Mouse (Mus musculus): ENCODE measurements around the gene Ehd1. TPM values are rescaled to one million over a fixed set of nuclear protein-coding genes. Genes with fewer than 3 reads are reported as not detected.

Gene Ehd1
- polyA plus RNA-seq, 1 experiment from 2014 or later, result 63.8 TPM

DNA sequence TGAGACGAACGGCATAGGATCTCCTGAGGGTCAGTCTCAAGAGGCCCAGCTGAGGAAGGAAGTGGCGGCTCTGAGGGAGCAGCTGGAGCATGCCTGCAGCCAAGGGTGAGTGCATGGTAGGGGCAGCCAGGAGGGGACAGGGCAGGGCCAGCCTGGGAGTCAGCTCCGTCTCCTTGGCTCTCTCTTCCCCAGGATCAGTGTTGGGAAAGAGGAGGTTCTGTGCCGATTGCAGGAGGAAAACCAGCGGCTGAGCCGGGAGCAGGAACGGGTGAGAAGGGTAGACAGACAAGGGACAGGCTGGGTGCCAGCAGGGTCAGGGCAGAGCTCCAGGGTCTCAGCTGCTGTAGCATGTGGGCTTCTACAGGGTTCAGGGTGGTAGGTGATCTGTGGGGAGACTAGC is 38.0 kb downstream of the Ehd1 start:
- Histone ChIP-seq H3K9me3 (ENCODE audit: control insufficient read depth, low read length) (no peaks in the 10 kb centered on the region), H3K27ac (replicated peaks) (no peak overlapping the region), H3K27me3 (ENCODE audit: control insufficient read depth, insufficient read depth, low read length) (no peaks in the 10 kb centered on the region), H3K4me3 (ENCODE audit: low read depth, low read length) (no peak overlapping the region), H3K4me1 (replicated peaks; ENCODE audit: control insufficient read depth, insufficient read depth) (no peaks in the 10 kb centered on the region), H3K9ac (ENCODE audit: low read length) (no peak overlapping the region), H3K36me3 (ENCODE audit: control insufficient read depth, insufficient read depth, low read length) (peaks cover 55% of the 10 kb centered on the region), H3K4me2 (replicated peaks; ENCODE audit: low read depth) (no peak overlapping the region)
- no peak for ATAC-seq (ENCODE audit: low FRiP score, low TSS enrichment)
- no peak for DNase-seq (ENCODE audit: low spot score)
- no peak for TF ChIP-seq EP300 (optimal IDR thresholded peaks at IDR 0.05)
- 64% methylated on average over 8 of the region's 8 CpGs for WGBS

DNA sequence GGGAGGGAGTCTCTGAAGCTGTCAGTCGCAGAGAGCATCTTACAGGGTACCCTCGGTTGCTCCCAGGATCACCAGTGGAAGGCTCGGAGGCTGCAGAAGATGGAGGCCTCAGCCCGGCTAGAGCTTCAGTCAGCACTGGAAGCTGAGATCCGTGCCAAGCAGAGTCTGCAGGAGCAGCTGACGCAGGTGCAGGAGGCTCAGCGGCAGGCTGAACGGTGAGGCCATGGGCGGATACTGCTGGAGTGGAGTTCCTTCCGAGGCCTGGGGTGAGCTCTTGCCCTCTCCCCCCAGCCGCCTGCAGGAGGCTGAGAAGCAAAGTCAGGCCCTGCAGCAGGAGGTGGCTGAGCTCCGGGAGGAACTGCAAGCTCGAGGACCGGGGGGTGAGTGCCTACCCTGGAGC is 39.0 kb downstream of the Ehd1 start:
- H3K27ac ChIP-seq (replicated peaks), result no peak overlapping the region
- DNase-seq (ENCODE audit: low spot score), result no peak
- WGBS, result 75% methylated on average over 14 of the region's 14 CpGs
- TF ChIP-seq EP300 (optimal IDR thresholded peaks at IDR 0.05), result no peak
- no peak for TF ChIP-seq CTCF (IDR thresholded peaks at IDR 0.05; ENCODE audit: low read depth)
- no peak overlapping the region for H3K9ac ChIP-seq (ENCODE audit: low read length)
- peaks cover 52% of the 10 kb centered on the region for H3K36me3 ChIP-seq (ENCODE audit: control insufficient read depth, insufficient read depth, low read length)
- no peaks in the 10 kb centered on the region for H3K9me3 ChIP-seq (ENCODE audit: control insufficient read depth, low read length)
- no peaks in the 10 kb centered on the region for H3K27me3 ChIP-seq (ENCODE audit: control insufficient read depth, insufficient read depth, low read length)
- no peaks in the 10 kb centered on the region for H3K4me1 ChIP-seq (replicated peaks; ENCODE audit: control insufficient read depth, insufficient read depth)
- H3K4me3 ChIP-seq (ENCODE audit: low read depth, low read length), result no peak overlapping the region
- H3K4me2 ChIP-seq (replicated peaks; ENCODE audit: low read depth), result no peak overlapping the region
- no peak for ATAC-seq (ENCODE audit: low FRiP score, low TSS enrichment)

DNA sequence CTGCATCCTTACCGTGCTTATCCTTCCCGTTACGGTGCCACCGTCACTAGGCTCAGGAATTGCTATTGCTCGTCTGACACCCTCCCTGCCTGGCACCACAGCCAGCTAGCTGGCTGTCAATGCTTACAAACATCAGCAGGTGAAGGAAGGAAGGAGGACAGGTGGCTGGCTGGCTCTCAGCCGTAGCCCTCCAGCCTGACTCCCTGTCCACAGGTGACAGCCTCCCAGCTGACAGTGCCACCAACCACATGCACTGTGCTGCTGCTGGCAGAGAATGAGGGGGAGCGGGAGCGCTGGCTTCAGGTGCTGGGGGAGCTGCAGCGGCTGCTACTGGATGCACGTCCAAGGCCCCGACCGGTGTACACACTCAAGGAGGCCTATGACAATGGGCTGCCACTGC is 41.6 kb downstream of the Ehd1 start:
- Histone ChIP-seq H3K4me2 (replicated peaks; ENCODE audit: low read depth) (no peak overlapping the region), H3K27me3 (ENCODE audit: control insufficient read depth, insufficient read depth, low read length) (no peaks in the 10 kb centered on the region), H3K9me3 (ENCODE audit: control insufficient read depth, low read length) (no peaks in the 10 kb centered on the region), H3K4me1 (replicated peaks; ENCODE audit: control insufficient read depth, insufficient read depth) (no peaks in the 10 kb centered on the region), H3K36me3 (ENCODE audit: control insufficient read depth, insufficient read depth, low read length) (peaks cover 42% of the 10 kb centered on the region), H3K4me3 (ENCODE audit: low read depth, low read length) (no peak overlapping the region), H3K27ac (replicated peaks) (no peak overlapping the region), H3K9ac (ENCODE audit: low read length) (no peak overlapping the region)
- 89% methylated on average over 12 of the region's 12 CpGs for WGBS
- no peak for TF ChIP-seq CTCF (IDR thresholded peaks at IDR 0.05; ENCODE audit: low read depth)
- no peak for TF ChIP-seq EP300 (optimal IDR thresholded peaks at IDR 0.05)
- ATAC-seq (ENCODE audit: low FRiP score, low TSS enrichment) (no peak), DNase-seq (ENCODE audit: low spot score) (no peak)

DNA sequence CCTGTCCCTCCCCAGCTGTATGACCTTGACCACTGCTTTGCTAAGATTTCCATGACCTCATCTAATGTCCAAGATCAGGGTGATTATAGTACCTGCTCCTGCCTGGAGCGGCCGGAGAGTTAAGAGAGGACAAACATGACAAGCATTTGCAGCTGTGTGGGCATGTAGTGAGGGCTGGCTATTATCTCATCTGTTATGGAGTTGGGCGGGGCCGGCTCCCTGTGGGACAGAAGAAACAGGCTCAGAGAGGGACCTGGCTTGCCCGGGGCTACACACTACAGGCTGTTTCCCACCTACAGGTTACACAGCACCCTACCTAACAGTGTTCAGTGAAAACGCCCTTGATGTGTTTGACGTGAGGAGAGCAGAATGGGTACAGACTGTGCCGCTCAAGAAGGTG is 44.8 kb downstream of the Ehd1 start:
- no peak for TF ChIP-seq CTCF (IDR thresholded peaks at IDR 0.05; ENCODE audit: low read depth)
- no peak for TF ChIP-seq EP300 (optimal IDR thresholded peaks at IDR 0.05)
- no peak overlapping the region for H3K4me3 ChIP-seq (ENCODE audit: low read depth, low read length)
- WGBS, result 44% methylated on average over 8 of the region's 8 CpGs
- H3K4me2 ChIP-seq (replicated peaks; ENCODE audit: low read depth), result no peak overlapping the region
- no peaks in the 10 kb centered on the region for H3K9me3 ChIP-seq (ENCODE audit: control insufficient read depth, low read length)
- H3K9ac ChIP-seq (ENCODE audit: low read length), result peak overlapping the region; percentile 41; the same call in 1 of the 2 replicates
- ATAC-seq (ENCODE audit: low FRiP score, low TSS enrichment) (peak; percentile 60), DNase-seq (ENCODE audit: low spot score) (peak; percentile 47)
- H3K36me3 ChIP-seq (ENCODE audit: control insufficient read depth, insufficient read depth, low read length), result peaks cover 25% of the 10 kb centered on the region
- H3K27me3 ChIP-seq (ENCODE audit: control insufficient read depth, insufficient read depth, low read length), result no peaks in the 10 kb centered on the region
- no peaks in the 10 kb centered on the region for H3K4me1 ChIP-seq (replicated peaks; ENCODE audit: control insufficient read depth, insufficient read depth)
- H3K27ac ChIP-seq (replicated peaks), result peak overlapping the region; percentile 82

DNA sequence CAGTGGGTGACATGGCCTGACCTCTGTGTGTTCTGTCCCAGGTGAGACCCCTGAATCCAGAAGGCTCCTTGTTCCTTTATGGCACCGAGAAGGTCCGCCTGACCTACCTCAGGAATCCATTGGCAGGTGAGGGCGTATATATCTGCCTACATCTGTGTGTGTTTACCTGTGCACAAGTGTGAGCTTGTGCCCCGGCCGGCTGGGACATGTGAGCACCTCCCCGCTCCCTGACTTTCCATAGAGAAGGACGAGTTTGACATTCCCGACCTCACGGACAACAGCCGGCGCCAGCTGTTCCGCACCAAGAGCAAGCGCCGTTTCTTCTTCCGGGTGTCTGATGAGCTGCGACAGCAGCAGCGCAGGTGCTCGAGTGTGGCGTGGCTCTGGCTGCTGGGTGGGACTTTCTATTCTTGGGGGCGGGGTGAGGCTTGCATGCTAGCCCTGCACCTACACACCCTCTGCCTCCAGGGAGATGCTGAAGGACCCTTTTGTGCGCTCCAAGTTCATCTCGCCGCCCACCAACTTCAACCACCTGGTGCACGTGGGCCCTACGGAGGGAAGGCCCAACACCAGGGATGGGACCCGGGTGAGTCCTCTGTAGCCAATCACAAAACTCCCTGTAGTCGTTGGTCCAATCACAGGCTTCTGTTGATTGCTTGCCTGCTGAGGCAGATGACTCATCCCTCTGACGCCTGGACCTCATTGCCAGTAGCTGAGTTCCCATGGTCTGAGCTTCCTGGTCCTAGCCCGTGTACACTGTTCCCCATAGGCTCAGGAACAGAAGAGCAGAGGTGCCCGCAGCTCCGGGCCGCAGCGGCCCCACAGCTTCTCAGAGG is 45.5 kb downstream of the Ehd1 start:
- WGBS, result 49% methylated on average over 33 of the region's 33 CpGs
- peak overlapping the region; percentile 82 for H3K27ac ChIP-seq (replicated peaks)
- peak overlapping the region; percentile 41; the same call in 1 of the 2 replicates for H3K9ac ChIP-seq (ENCODE audit: low read length)
- ATAC-seq (ENCODE audit: low FRiP score, low TSS enrichment) (peak; percentile 82), DNase-seq (ENCODE audit: low spot score) (peak; percentile 63)
- no peaks in the 10 kb centered on the region for H3K9me3 ChIP-seq (ENCODE audit: control insufficient read depth, low read length)
- no peak overlapping the region for H3K4me3 ChIP-seq (ENCODE audit: low read depth, low read length)
- H3K27me3 ChIP-seq (ENCODE audit: control insufficient read depth, insufficient read depth, low read length), result no peaks in the 10 kb centered on the region
- H3K4me2 ChIP-seq (replicated peaks; ENCODE audit: low read depth), result peak overlapping the region; percentile 27
- H3K4me1 ChIP-seq (replicated peaks; ENCODE audit: control insufficient read depth, insufficient read depth), result no peaks in the 10 kb centered on the region
- no peak for TF ChIP-seq EP300 (optimal IDR thresholded peaks at IDR 0.05)
- no peak for TF ChIP-seq CTCF (IDR thresholded peaks at IDR 0.05; ENCODE audit: low read depth)
- H3K36me3 ChIP-seq (ENCODE audit: control insufficient read depth, insufficient read depth, low read length), result peaks cover 19% of the 10 kb centered on the region

DNA sequence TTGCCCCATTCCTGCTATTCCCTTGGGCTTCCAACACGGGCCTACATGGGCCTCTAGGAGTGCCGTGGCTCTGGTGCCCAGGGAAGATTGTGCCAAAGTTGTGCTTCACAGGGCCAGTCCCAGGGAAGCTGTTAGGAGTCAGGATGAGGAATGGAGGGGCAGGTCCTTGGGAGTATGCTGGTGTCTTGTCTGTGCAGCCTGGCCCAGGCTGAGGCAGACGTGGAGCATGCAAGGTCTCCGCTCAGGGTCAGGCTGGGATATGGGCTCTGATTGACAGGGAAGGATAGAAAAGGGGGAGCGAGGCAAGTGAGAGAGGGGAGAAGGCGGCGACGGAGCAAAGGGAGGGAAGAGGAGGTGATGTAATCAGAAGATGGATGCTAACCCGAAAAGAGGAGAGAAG is 48.2 kb downstream of the Ehd1 start:
- Histone ChIP-seq H3K4me3 (ENCODE audit: low read depth, low read length) (no peak overlapping the region), H3K4me2 (replicated peaks; ENCODE audit: low read depth) (no peak overlapping the region), H3K9me3 (ENCODE audit: control insufficient read depth, low read length) (no peaks in the 10 kb centered on the region), H3K9ac (ENCODE audit: low read length) (no peak overlapping the region), H3K27ac (replicated peaks) (no peak overlapping the region), H3K36me3 (ENCODE audit: control insufficient read depth, insufficient read depth, low read length) (peaks cover 3% of the 10 kb centered on the region; the same call in 1 of the 2 replicates), H3K27me3 (ENCODE audit: control insufficient read depth, insufficient read depth, low read length) (no peaks in the 10 kb centered on the region), H3K4me1 (replicated peaks; ENCODE audit: control insufficient read depth, insufficient read depth) (no peaks in the 10 kb centered on the region)
- DNase-seq (ENCODE audit: low spot score) (no peak), ATAC-seq (ENCODE audit: low FRiP score, low TSS enrichment) (no peak)
- WGBS, result 78% methylated on average over 9 of the region's 9 CpGs
- no peak for TF ChIP-seq CTCF (IDR thresholded peaks at IDR 0.05; ENCODE audit: low read depth)
- no peak for TF ChIP-seq EP300 (optimal IDR thresholded peaks at IDR 0.05)
